Mouse (Mus musculus): ENCODE data around the gene Rpl7l1. TPM values are rescaled to one million over a fixed set of nuclear protein-coding genes. Genes with fewer than 3 reads are reported as not detected.

Rpl7l1 gene
- 34.1 and 40.3 TPM in 2 replicates for polyA plus RNA-seq (2021; fragmentation: Nextera tagmentation)
- long read RNA-seq, experiment 1, transcript Rpl7l1-201 (7 exons, 2,606 nt), result major isoform, 66 of 87 reads
- long read RNA-seq, experiment 1, partial matches to known transcripts, result 13 of 87 reads
- long read RNA-seq, experiment 1, other reads (novel, unspliced or antisense), result 8 of 87 reads
- long read RNA-seq, experiment 2, transcript Rpl7l1-201 (7 exons, 2,606 nt), result major isoform, 283 of 317 reads
- long read RNA-seq, experiment 2, partial matches to known transcripts, result 14 of 317 reads
- long read RNA-seq, experiment 2, other reads (novel, unspliced or antisense), result 19 of 317 reads

DNA sequence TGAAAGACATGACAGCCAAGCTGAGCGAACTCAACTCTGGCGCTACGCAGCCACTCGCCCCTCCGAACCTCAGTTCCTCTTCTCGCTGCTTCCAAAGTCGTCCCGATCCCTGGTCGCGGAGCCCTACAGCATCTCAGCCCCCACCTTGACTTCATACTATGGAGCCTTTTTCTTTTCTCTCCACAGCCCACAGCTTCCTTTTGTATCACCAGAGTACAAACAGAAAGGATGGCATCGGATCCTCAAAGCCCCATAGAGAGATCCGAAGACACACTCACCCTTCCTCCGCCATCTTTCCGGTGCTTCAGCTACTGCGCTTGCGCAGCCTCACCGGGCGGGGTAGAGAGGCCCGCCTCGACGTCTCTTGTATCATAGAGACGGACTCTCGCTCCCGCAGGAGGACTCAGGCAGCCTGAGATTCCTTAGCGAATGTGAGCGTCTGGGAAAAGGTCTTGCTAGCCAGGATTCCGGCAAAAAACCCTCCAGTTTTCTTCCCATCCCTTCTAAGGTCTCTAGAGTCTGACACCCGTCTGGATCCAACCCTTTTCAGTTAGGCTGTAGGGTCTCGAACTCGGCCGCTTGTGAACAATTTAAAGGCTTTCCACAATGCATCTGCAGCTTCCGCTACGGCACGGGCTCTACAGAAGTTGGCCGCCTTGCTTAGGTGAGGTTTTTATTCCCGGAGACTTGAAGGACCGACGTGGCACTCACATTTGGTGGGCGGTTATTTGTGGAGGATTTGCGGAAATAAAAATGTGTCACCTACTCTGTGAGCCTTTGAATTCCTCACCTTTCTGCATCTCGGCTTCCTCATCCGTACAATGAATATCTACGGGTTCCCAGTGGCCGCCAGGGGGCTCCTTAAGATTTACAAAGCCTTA lies at the start of gene Rpl7l1:
Gene Rpl7l1 (minus strand): TSS at position 332 of the 881 bp plus-strand sequence.

GRCm38 (mm10) chr17:46772404-46773277 lies 9.8 kb downstream of the Rpl7l1 start, which contains the start of gene 2310039H08Rik:
2310039H08Rik (plus strand) TSS chr17:46772635.

DNA sequence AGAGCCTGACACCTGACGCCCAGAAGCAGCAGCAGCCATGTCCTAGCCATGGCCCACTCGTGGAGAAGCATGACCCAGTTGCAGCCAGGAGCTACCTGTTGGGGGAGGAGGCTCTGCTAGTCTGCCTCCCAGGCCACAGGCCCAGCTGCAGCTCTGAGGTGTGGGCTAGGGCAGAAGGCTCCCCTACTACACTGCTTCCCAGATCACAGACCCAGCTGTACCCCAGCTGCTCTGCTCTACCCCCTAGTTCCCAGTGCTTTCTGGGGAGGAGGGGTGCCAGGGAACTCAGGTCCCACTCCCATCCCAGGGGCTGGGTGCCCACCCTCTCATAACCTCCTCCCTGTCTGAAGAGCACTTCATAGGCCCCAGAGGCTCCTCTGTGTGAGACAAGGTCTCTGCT lies 18.9 kb downstream of the Rpl7l1 start, which contains the start of gene Ptcra:
Gene Ptcra (minus strand): TSS at position 169 of the 400 bp plus-strand sequence.

DNA sequence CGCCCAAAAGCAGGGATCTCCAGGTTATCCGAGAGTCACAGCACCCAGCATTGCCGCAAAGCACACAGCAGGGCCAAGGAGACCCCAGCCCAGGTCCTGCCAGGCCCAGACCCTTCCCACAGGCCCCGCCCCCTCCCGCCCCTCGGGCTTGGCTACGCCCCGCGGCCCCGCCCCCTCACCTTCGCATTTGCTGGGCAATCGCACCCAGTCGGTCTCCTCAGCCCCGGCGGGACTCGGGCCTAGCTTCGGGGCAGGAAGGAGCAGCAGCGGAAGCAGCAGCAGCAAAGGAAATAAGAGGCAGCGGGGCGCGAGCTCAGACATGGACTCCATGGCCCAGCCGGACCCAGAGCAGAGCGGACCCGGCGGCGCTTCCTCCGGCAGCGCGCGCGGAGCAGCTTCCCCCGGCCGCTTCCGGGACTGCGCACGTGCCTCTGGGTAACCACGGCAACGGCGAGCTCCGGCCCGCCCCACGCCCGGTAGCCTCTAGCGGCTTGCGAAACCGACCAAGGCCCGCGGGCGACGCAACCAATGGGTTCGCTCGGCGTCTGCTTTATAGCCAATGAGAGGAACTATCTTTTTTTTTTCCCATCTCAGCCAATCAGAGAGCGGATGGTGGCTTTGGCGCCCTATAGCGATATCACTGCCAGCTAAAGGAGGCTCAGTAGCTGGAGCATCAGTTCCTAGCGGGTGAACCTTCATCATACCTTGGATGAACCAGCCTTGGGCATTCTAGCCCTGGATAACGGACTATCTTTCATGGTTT lies 30.5 kb downstream of the Rpl7l1 start, which contains the start of gene Cnpy3:
Gene Cnpy3 (minus strand): TSS at position 421 of the 763 bp plus-strand sequence.

DNA sequence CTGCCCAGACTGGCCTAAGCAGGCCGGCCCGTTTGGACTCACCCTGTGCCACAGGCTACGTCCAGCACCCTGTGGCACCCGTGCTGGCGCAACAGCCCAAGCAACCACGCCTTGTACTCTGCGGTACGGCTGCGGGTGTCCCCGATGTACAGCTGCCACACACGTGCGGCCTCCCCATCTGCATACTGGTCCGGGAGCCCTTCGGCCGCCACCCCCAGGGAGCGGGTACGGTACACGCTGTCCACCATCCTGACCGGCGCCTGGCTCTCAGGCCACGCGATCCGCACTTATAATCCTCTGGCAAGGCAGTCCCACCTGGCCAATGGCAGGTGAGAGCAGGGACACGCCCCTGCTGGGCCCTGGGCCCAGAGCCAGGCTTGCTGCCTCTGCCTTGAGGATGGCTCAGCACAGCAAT lies 53.6 kb downstream of the Rpl7l1 start, which contains the start of gene Gnmt:
Gene Gnmt (minus strand): TSS at position 265 of the 415 bp plus-strand sequence.

Other genes with a start within 250 kb of the Rpl7l1 start
- gene Cul9, start 236.3 kb downstream of the Rpl7l1 start, polyA plus RNA-seq (2021; fragmentation: Nextera tagmentation), result 22.6 and 27.2 TPM in 2 replicates
- 2.3 and 3.8 TPM in 2 replicates for gene Srf, start 226.5 kb downstream of the Rpl7l1 start, polyA plus RNA-seq (2021; fragmentation: Nextera tagmentation)
- 1.2 and 1.3 TPM in 2 replicates for gene Ptk7, start 153.2 kb downstream of the Rpl7l1 start, polyA plus RNA-seq (2021; fragmentation: Nextera tagmentation)
- gene Klc4, start 136.7 kb downstream of the Rpl7l1 start, polyA plus RNA-seq (2021; fragmentation: Nextera tagmentation), result 10.7 and 11.1 TPM in 2 replicates
- 103 and 112 TPM in 2 replicates for gene Mrpl2, start 136.4 kb downstream of the Rpl7l1 start, polyA plus RNA-seq (2021; fragmentation: Nextera tagmentation)
- 4.0 and 4.1 TPM in 2 replicates for gene Cul7, start 132.3 kb downstream of the Rpl7l1 start, polyA plus RNA-seq (2021; fragmentation: Nextera tagmentation)
- gene Rrp36, start 108.3 kb downstream of the Rpl7l1 start, polyA plus RNA-seq (2021; fragmentation: Nextera tagmentation), result 20.0 and 20.9 TPM in 2 replicates
- gene Mea1, start 103.9 kb downstream of the Rpl7l1 start, polyA plus RNA-seq (2021; fragmentation: Nextera tagmentation), result 233 and 236 TPM in 2 replicates
- gene Klhdc3, start 101.8 kb downstream of the Rpl7l1 start, polyA plus RNA-seq (2021; fragmentation: Nextera tagmentation), result 163 and 190 TPM in 2 replicates
- 46.1 and 49.2 TPM in 2 replicates for gene Ppp2r5d, start 77.6 kb downstream of the Rpl7l1 start, polyA plus RNA-seq (2021; fragmentation: Nextera tagmentation)
- 9.6 and 12.9 TPM in 2 replicates for gene Pex6, start 71.2 kb downstream of the Rpl7l1 start, polyA plus RNA-seq (2021; fragmentation: Nextera tagmentation)
- 0.41 and 2.7 TPM in 2 replicates for gene Gnmt, start 53.5 kb downstream of the Rpl7l1 start, polyA plus RNA-seq (2021; fragmentation: Nextera tagmentation)
- gene Cnpy3, start 30.5 kb downstream of the Rpl7l1 start, polyA plus RNA-seq (2021; fragmentation: Nextera tagmentation), result 95.5 and 101 TPM in 2 replicates
- 0.51 and 0.64 TPM in 2 replicates for gene Ptcra, start 19.0 kb downstream of the Rpl7l1 start, polyA plus RNA-seq (2021; fragmentation: Nextera tagmentation)
- 22.2 and 31.2 TPM in 2 replicates for gene 2310039H08Rik, start 10.0 kb downstream of the Rpl7l1 start, polyA plus RNA-seq (2021; fragmentation: Nextera tagmentation)
- gene Bicral, start 75.8 kb upstream of the Rpl7l1 start, polyA plus RNA-seq (2021; fragmentation: Nextera tagmentation), result 8.0 and 8.3 TPM in 2 replicates
- 89.9 and 101 TPM in 2 replicates for gene Tbcc, start 108.0 kb upstream of the Rpl7l1 start, polyA plus RNA-seq (2021; fragmentation: Nextera tagmentation)
- 0.06 TPM in 1 of 2 replicates, not detected in the other for gene Prph2, start 127.8 kb upstream of the Rpl7l1 start, polyA plus RNA-seq (2021; fragmentation: Nextera tagmentation)
- gene Ubr2, start 227.9 kb upstream of the Rpl7l1 start, polyA plus RNA-seq (2021; fragmentation: Nextera tagmentation), result 19.2 and 20.1 TPM in 2 replicates

Data from layer of hippocampus, adult 6 months (tissue).